Mouse (Mus musculus): Measurements from ENCODE around the gene Rps11.

DNA sequence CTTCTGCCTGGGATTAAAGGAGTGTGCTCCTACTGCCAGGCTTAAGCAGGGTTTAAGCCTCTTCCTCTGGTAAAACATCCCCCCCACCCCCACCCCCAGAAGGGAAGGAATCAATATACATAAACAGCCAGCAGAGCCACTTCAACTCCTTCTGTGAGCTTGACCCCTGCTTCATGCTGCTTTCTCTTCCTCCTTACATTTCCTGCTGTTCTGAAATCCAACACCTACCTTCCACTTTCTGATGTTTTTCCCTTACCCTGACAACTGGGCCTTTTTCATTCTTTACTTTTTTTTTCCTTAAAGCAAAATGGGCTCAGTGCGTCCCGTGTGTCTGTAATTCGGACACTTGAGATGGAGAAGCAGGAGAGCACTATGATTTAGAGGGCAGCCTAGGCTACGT lies 26.1 kb upstream of the Rps11 start:
- TF ChIP-seq CTCF (IDR thresholded peaks at IDR 0.05; ENCODE audit: extremely low read depth, insufficient read depth, insufficient read length, insufficient replicate concordance): no peak
- no peak for TF ChIP-seq POLR2A (IDR thresholded peaks at IDR 0.05; ENCODE audit: low read depth, low read length)
